ENCODE assay signal across 14 mouse cellular contexts in genomic region chr11:38600971-38601370, GRCm38 (mm10).
DNase-seq lines count a peak whose midpoint lies in the region; ATAC-seq and TF ChIP-seq lines count a peak whose summit lies in the region.
"Had no signal": no experiment of that assay in that cellular context is flagged by ENCODE, and none has a peak within 500 bp of the region (broad histone marks: within the 10 kb centered on the region; RNA-seq: fewer than 3 reads in every experiment).

No protein-coding gene starts in this region.

- H3K9me3 ChIP-seq in hindbrain, postnatal 0 days (ENCODE audit: low read length), result no peaks in the 10 kb centered on the region
- peaks cover 2% of the 10 kb centered on the region; the same call in 1 of the 2 replicates for H3K9me3 ChIP-seq in hindbrain, embryonic 13.5 days
- H3K9me3 ChIP-seq: limb, embryonic 15.5 days; midbrain, embryonic 13.5 days had no signal

- no peak overlapping the region for H3K4me3 ChIP-seq in hindbrain, postnatal 0 days (ENCODE audit: low read length)
- H3K4me3 ChIP-seq in hindbrain, embryonic 13.5 days, result no peak overlapping the region
- H3K4me3 ChIP-seq: limb, embryonic 15.5 days; midbrain, embryonic 13.5 days had no signal

- H3K4me1 ChIP-seq in hindbrain, postnatal 0 days (ENCODE audit: insufficient read depth, low read length), result no peaks in the 10 kb centered on the region
- no peaks in the 10 kb centered on the region for H3K4me1 ChIP-seq in hindbrain, embryonic 13.5 days (replicated peaks)
- H3K4me1 ChIP-seq: limb, embryonic 15.5 days; midbrain, embryonic 13.5 days had no signal

- WGBS in hindbrain, postnatal 0 days, result 45% methylated on average over 4 of the region's 4 CpGs
- 71% methylated on average over 4 of the region's 4 CpGs for WGBS in hindbrain, embryonic 13.5 days

- H3K27ac ChIP-seq in hindbrain, postnatal 0 days, result no peak overlapping the region
- no peak overlapping the region for H3K27ac ChIP-seq in hindbrain, embryonic 13.5 days
- H3K27ac ChIP-seq: limb, embryonic 15.5 days; midbrain, embryonic 13.5 days had no signal

- H3K4me2 ChIP-seq in hindbrain, postnatal 0 days (ENCODE audit: low read depth, low read length), result peak overlapping the region; percentile 0; the same call in 1 of the 2 replicates
- H3K4me2 ChIP-seq in hindbrain, embryonic 13.5 days, result no peak overlapping the region
- H3K4me2 ChIP-seq: limb, embryonic 15.5 days; midbrain, embryonic 13.5 days had no signal

- ATAC-seq in hindbrain, postnatal 0 days, result no peak
- ATAC-seq in hindbrain, embryonic 13.5 days (ENCODE audit: low FRiP score), result no peak
- ATAC-seq: intestine, embryonic 16.5 days; lung, postnatal 0 days; midbrain, embryonic 13.5 days had no signal

- no peak for TF ChIP-seq CTCF in hindbrain, postnatal 0 days (IDR thresholded peaks at IDR 0.05; ENCODE audit: low read depth)

- DNase-seq in adrenal gland, postnatal 14 days, result peak; percentile 9
- DNase-seq in adrenal gland, adult (ENCODE audit: inconsistent age in 2 of 2, low spot score in 1 of 2), result no peak
- DNase-seq in hindbrain, postnatal 0 days (ENCODE audit: low spot score), result peak; percentile 59
- peak; percentile 16 for DNase-seq in layer of hippocampus, adult 9-11 months
- DNase-seq in right cerebral cortex, postnatal 10 days (ENCODE audit: low spot score in 2 of 2), result peak; percentile 42 to 43
- no peak for DNase-seq in testis, postnatal 14 days (ENCODE audit: low spot score)
- no peak for DNase-seq in thymus, postnatal 25 days
- DNase-seq: heart, adult 11 months; kidney, postnatal 14 days had no signal

- no peak overlapping the region for H3K9ac ChIP-seq in hindbrain, postnatal 0 days (replicated peaks; ENCODE audit: low read length)
- no peak overlapping the region for H3K9ac ChIP-seq in hindbrain, embryonic 13.5 days
- H3K9ac ChIP-seq: limb, embryonic 15.5 days; midbrain, embryonic 13.5 days had no signal

- H3K27me3 ChIP-seq in hindbrain, postnatal 0 days (ENCODE audit: insufficient read depth, low read length), result no peaks in the 10 kb centered on the region
- no peaks in the 10 kb centered on the region for H3K27me3 ChIP-seq in hindbrain, embryonic 13.5 days
- H3K27me3 ChIP-seq: limb, embryonic 15.5 days; midbrain, embryonic 13.5 days had no signal

- no peaks in the 10 kb centered on the region for H3K36me3 ChIP-seq in hindbrain, postnatal 0 days (ENCODE audit: insufficient read depth, low read length)
- no peaks in the 10 kb centered on the region for H3K36me3 ChIP-seq in hindbrain, embryonic 13.5 days
- H3K36me3 ChIP-seq: limb, embryonic 15.5 days; midbrain, embryonic 13.5 days had no signal

Comparison
In these comparisons a context has a peak if more than half of its experiments do, and no peak if none do; other contexts are left out.
1. DNase-seq: peak in adrenal gland, postnatal 14 days (single experiment), hindbrain, postnatal 0 days (single experiment), layer of hippocampus, adult 9-11 months (single experiment) and right cerebral cortex, postnatal 10 days (2 of 2); none in adrenal gland, adult (0 of 2), testis, postnatal 14 days (single experiment) and thymus, postnatal 25 days (single experiment).